Mouse (Mus musculus) splenic B cell, adult 2 months (primary cell): ENCODE data around the gene Pold4.

Experiments
- DNase-seq: peaks from one replicate; pipeline ENCODE4 v3.0.0-alpha.2; 2011; ENCODE audit warnings: low read depth, low spot score
- H3K27me3 ChIP-seq: 2 replicates; pipeline ENCODE4 v1.6.1; 2012; ENCODE audit warnings: mild to moderate bottlenecking, low read length, moderate library complexity, mixed read lengths; ENCODE audit not compliant: control insufficient read depth, poor library complexity, insufficient read depth, severe bottlenecking
- H3K36me3 ChIP-seq: 2 replicates; pipeline ENCODE4 v1.6.1; 2012; ENCODE audit warnings: mild to moderate bottlenecking, low read length, moderate library complexity, mixed read lengths; ENCODE audit not compliant: control insufficient read depth, poor library complexity, insufficient read depth, severe bottlenecking

Pold4 gene

DNA sequence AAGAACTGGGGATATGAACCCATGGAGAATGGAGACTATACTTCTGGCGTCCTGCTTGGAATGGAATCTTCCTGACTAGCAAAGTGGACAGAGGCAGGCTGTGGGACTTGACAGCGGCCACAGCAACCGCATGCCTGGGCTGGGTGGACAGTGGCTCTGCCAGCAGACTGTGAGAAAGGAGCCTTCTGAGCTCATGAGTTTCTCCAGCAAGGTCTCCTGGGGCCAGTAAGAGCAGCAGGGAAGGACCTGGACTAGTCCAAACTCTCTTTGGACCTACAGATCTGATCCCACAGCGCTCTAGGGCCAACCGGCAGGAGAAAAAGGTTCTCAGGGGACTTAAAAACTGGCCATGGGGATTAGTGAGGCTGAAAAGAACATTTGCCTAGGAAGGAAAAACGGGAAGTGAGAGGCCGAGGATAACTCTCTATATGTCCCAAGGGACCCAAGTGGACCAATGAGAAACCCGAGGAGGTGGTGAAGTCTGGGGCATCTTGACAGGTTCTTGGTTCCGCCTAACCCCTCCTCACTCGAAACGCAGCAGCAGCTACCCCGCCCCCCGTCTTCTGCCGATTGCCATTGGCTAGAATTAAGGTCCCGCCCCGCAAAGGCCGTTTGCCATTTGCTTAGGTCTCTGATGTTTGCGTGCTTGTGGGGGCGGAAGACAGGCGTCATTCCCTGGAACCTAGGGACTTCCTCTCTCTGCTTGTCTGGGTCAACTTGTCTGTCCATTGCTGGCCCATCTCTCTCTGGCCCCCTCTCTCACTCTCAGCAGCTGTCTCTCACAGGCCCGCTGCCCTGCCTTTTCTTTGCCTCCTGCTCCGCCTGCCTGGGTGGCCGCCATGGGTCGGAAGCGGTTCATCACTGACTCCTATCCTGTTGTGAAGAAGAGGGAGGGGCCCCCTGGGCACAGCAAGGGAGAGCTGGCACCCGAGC lies at the start of gene Pold4:
Gene Pold4, plus strand, starts transcription at position 647 of the 933 bp plus-strand sequence.
- DNase-seq = peak; percentile 99
- Histone ChIP-seq H3K36me3 (peaks cover 2% of the 10 kb centered on the region; the same call in 1 of the 2 replicates), H3K27me3 (no peaks in the 10 kb centered on the region)

DNA sequence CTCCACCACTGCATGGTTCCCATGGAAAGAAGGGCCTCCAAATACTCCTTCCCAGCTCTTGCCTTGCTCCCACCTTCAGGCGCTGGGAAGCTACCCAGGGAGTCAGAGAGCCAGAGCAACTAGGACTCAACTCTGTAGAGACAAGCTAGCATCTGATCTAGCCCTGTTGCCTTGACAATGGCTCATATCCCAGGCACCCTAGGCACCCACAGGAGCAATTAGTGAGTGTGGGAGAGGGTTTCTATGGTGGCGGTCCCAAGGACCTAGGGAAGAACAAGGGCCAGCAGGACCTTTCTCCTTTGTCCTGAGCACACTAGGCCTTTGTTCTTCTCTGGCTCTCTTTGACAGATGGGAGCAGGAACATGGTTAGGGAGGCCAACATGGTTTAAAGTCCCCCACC lies 48.0 kb upstream of the Pold4 start:
- DNase-seq = no peak
- H3K27me3 ChIP-seq = no peaks in the 10 kb centered on the region
- peaks cover 39% of the 10 kb centered on the region for H3K36me3 ChIP-seq

GRCm38 (mm10) chr19:4184976-4185975 lies 46.4 kb upstream of the Pold4 start:
- DNase-seq = peak; percentile 78
- peaks cover 42% of the 10 kb centered on the region for H3K36me3 ChIP-seq
- no peaks in the 10 kb centered on the region for H3K27me3 ChIP-seq

- no peak for DNase-seq
- Histone ChIP-seq H3K36me3 (peaks cover 41% of the 10 kb centered on the region), H3K27me3 (no peaks in the 10 kb centered on the region)
Observed at GRCm38 (mm10) chr19:4187303-4187702, 44.4 kb upstream of the Pold4 start.

GRCm38 (mm10) chr19:4189051-4189620 lies 42.6 kb upstream of the Pold4 start:
- DNase-seq = no peak
- Histone ChIP-seq H3K36me3 (peaks cover 32% of the 10 kb centered on the region), H3K27me3 (no peaks in the 10 kb centered on the region)

DNA sequence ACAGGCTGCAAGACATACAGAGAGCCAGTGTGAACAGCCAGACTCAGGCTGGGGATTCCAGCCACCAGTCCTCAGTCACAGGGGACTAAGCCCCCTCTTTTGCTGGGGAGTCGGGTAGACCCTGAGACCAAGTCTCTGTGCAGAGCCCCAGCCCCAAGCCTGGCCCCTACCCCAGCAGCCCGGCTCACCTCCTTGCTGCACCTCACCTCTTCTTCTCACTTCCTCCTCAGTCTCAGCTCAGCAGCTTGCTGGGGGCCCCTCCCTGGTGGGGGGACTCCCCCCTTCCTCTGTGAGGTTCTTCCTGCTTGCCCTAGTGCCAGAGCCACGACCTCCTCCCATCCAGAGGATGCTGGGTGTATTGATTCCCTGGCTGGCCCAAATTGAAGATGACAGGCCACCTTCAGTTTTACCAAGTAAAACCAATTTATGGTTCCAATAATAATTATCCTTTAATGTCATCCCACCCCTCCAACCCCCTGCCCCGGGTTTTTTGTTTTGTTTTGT lies 40.8 kb upstream of the Pold4 start, which contains the start of gene Tbc1d10c:
Gene Tbc1d10c, minus strand, starts transcription at position 454 of the 504 bp plus-strand sequence.
- DNase-seq = peak; percentile 90
- Histone ChIP-seq H3K27me3 (no peaks in the 10 kb centered on the region), H3K36me3 (peaks cover 33% of the 10 kb centered on the region)

GRCm38 (mm10) chr19:4191528-4192250 lies 40.0 kb upstream of the Pold4 start, which contains the start of gene Ppp1ca:
TSS of gene Ppp1ca (plus strand) at chr19:4192065.
- peaks cover 33% of the 10 kb centered on the region for H3K36me3 ChIP-seq
- peak; percentile 97 for DNase-seq
- no peaks in the 10 kb centered on the region for H3K27me3 ChIP-seq

DNA sequence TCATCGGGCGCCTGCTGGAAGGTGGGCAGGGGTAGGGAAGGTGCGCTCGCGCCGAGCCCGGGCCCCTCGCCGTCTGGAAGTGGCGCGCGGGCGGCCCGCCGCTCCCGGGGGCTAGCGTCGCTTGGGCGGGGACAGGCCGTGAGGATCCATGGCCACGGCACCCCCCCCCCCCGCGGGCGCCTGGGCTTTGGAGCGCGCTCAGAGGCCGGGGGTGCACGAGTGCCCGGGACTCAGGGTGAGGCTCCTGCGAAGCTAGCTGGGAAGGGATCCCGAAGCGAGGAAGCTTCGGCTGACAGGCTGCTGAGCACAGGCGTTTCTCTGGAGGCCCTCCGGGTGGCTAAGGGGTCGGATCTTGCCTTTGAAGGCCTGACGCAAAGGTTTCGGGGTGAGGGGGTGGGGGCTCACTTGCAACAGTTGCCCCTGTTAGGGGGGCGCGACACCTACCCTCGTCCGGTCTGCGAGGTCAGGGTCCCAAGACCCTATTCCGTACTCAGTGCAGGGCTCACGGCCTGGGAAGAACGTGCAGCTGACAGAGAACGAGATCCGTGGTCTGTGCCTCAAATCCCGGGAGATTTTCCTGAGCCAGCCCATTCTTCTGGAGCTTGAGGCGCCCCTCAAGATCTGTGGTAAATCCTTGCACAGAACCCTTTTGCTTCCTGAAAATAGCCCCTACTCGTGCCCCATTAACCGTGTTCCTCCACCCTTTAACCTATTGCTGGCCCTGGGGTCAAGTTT lies 39.3 kb upstream of the Pold4 start:
- DNase-seq = no peak
- Histone ChIP-seq H3K27me3 (no peaks in the 10 kb centered on the region), H3K36me3 (peaks cover 31% of the 10 kb centered on the region)

DNA sequence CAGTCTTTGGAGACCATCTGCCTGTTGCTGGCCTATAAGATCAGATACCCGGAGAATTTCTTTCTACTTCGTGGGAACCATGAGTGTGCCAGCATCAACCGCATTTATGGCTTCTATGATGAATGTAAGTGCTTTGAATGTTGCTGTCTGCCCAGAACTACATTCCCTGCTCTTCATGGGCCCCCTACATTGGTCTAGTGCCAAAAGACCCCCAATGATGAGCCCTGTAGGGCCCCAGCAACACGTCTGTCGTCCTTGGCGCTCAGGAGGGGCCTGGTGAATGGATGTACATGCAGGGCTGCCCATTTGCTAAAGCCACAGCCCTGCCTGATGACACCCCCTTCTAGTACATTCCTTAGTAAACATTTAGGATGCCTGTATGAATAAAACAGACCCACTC lies 38.6 kb upstream of the Pold4 start:
- no peak for DNase-seq
- H3K27me3 ChIP-seq = no peaks in the 10 kb centered on the region
- H3K36me3 ChIP-seq = peaks cover 30% of the 10 kb centered on the region

GRCm38 (mm10) chr19:4194021-4194724 lies 37.5 kb upstream of the Pold4 start:
- peaks cover 28% of the 10 kb centered on the region for H3K36me3 ChIP-seq
- DNase-seq = no peak
- H3K27me3 ChIP-seq = no peaks in the 10 kb centered on the region

- DNase-seq = no peak
- Histone ChIP-seq H3K36me3 (peaks cover 26% of the 10 kb centered on the region), H3K27me3 (no peaks in the 10 kb centered on the region)
Observed at GRCm38 (mm10) chr19:4194776-4195650, 36.7 kb upstream of the Pold4 start.

GRCm38 (mm10) chr19:4196048-4196447 lies 35.7 kb upstream of the Pold4 start:
- no peak for DNase-seq
- H3K27me3 ChIP-seq = no peaks in the 10 kb centered on the region
- peaks cover 26% of the 10 kb centered on the region for H3K36me3 ChIP-seq
